Mouse (Mus musculus) left cerebral cortex, adult 2 months (tissue): ENCODE measurements around the gene Lamc1. TPM values are rescaled to one million over a fixed set of nuclear protein-coding genes. Genes with fewer than 3 reads are reported as not detected.

Source experiments
- DNase-seq, 2 experiments: peaks; one replicate each; pipeline ENCODE4 v3.0.0; 2021 to 2022; ENCODE audit warnings: low spot score in 2 of 2, mixed read lengths in 1 of 2; ENCODE audit errors: extremely low spot score in 1 of 2
- H3K27ac ChIP-seq: fragments of 200-600 bp; 2 replicates; pipeline ENCODE4 v1.8.1; 2022
- H3K4me3 ChIP-seq: fragments of 200-600 bp; 2 replicates; pipeline ENCODE4 v1.8.1; 2022
- CTCF ChIP-seq: fragments of 200-600 bp; IDR thresholded peaks from 2 replicates; pipeline ENCODE4 v1.8.1; 2022; ENCODE audit warnings: antibody characterized with exemption, mild to moderate bottlenecking, moderate library complexity
- intact Hi-C: fragments of 180-260 bp; cut with DNase I; formaldehyde crosslinking; loops from one replicate; pipeline ENCODE4 v1.15.1; 2025
- total RNA-seq, 2 experiments: library from RNA; stranded (reverse); gene quantifications; 2 replicates each; pipeline ENCODE4 v1.2.3; 2021

The Lamc1 gene
- total RNA-seq, 2 experiments from 2014 or later: 22.0 to 26.4 TPM

DNA sequence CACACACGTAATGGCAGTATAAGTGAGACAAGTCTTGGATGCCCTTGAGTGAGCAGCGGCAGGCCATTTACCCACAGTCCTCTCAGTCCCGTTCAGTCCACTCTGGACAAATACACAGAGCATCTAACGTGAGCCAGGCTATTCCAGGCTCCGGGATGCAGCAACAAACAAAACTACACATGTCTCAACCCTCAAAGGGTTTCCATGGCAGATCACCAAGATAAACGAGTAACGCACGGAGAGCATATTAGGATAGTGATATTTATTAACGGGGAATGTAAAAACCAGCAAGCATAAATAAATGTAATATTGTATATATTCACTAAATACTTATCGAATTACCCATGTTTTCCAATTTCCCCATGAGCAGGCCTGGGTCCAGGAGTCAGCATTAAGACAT is 161.6 kb downstream of the Lamc1 start:
- H3K4me3 ChIP-seq: no peak overlapping the region
- intact Hi-C loops: no loop called here
- DNase-seq: no peak
- no peak for TF ChIP-seq CTCF
- H3K27ac ChIP-seq: no peak overlapping the region

Other genes starting within 250 kb of the Lamc1 start
- 10 to 100 TPM; 12.1 to 12.5 TPM for gene Lamc2, start 146.3 kb downstream of the Lamc1 start, total RNA-seq
- 1 to 10 TPM; 2.2 to 3.0 TPM for gene Shcbp1l, start 92.4 kb upstream of the Lamc1 start, total RNA-seq
- gene Dhx9, start 154.9 kb upstream of the Lamc1 start, total RNA-seq: 100 to 1,000 TPM in 1 of 2 experiments, 10 to 100 TPM in 1; 95.3 to 102 TPM
- gene Npl, start 217.3 kb upstream of the Lamc1 start, total RNA-seq: 1 to 10 TPM; 5.4 to 6.0 TPM